In genomic region chr7:75175042-75175441, GRCm38 (mm10) we compare ENCODE assay signal across 17 mouse cellular contexts.
"Had no signal": no experiment of that assay in that cellular context is flagged by ENCODE, and none has a peak within 500 bp of the region (broad histone marks: within the 10 kb centered on the region; RNA-seq: fewer than 3 reads in every experiment).

No protein-coding gene starts in this region.

- DNase-seq: left cerebral cortex, postnatal 4 days; liver; liver, embryonic 13.5 days; liver, postnatal 0 days; lung, adult 18-20 months; lung, adult 2 months; lung, embryonic 14.5 days; lung, postnatal 10 days; lung, postnatal 14 days; lung, postnatal 36 days; lung, postnatal 4 days; midbrain, embryonic 14.5 days had no signal

- ATAC-seq: liver, embryonic 12.5 days; liver, postnatal 0 days; lung, postnatal 0 days; midbrain, embryonic 13.5 days; midbrain, embryonic 15.5 days; midbrain, embryonic 16.5 days had no signal
